Mouse (Mus musculus) stomach, postnatal 0 days (tissue): Measurements from ENCODE around the gene Eva1a.

Experiments used
- CTCF ChIP-seq: IDR thresholded peaks from 2 replicates; pipeline ENCODE4 v1.5.1; 2016; ENCODE audit warnings: antibody characterized with exemption, low read depth, mild to moderate bottlenecking, moderate library complexity
- EP300 ChIP-seq: optimal IDR thresholded peaks from 2 replicates; pipeline ENCODE3; 2016; ENCODE audit warnings: antibody characterized with exemption

GRCm38 (mm10) chr6:82042296-82043125, 1.7 kb downstream of the Eva1a start:
- TF ChIP-seq CTCF, result peak; percentile 67
- no peak for TF ChIP-seq EP300
